Mouse (Mus musculus) olfactory bulb, adult 2 months (tissue): ENCODE results near the gene Plcb1. TPM values are rescaled to one million over a fixed set of nuclear protein-coding genes. Genes with fewer than 3 reads are reported as not detected.

Experiments
- H3K27ac ChIP-seq: fragments of 200-500 bp; 2 replicates; pipeline ENCODE4 v1.5.1; 2012; ENCODE audit warnings: low read depth, low read length; ENCODE audit not compliant: insufficient read depth
- H3K4me1 ChIP-seq: fragments of 200-500 bp; 2 replicates; pipeline ENCODE4 v1.6.1; 2012; ENCODE audit warnings: low read length; ENCODE audit not compliant: control insufficient read depth, insufficient read depth
- H3K4me3 ChIP-seq: fragments of 200-500 bp; 2 replicates; pipeline ENCODE4 v1.5.1; 2012; ENCODE audit warnings: mild to moderate bottlenecking, low read depth, low read length, moderate library complexity; ENCODE audit not compliant: insufficient read depth
- CTCF ChIP-seq: fragments of 200-500 bp; IDR thresholded peaks from 2 replicates; pipeline ENCODE4 v1.5.1; 2012; ENCODE audit warnings: low read depth, mild to moderate bottlenecking, low read length, moderate library complexity; ENCODE audit not compliant: insufficient read depth
- POLR2A ChIP-seq: fragments of 200-500 bp; IDR thresholded peaks from 2 replicates; pipeline ENCODE4 v1.6.1; 2012; ENCODE audit warnings: mild to moderate bottlenecking, low read depth, low read length, moderate library complexity; ENCODE audit not compliant: insufficient read depth
- WGBS: fragments of 180-500 bp; shearing (Covaris S2); methylation state at CpG from one replicate; pipeline ENCODE4 v1.1.7; 2018; 5-methylcytosine and 5-hydroxymethylcytosine counted together
- polyA plus RNA-seq: library from polyadenylated mRNA; stranded (reverse); fragments of >200 nt; gene quantifications from 2 replicates; pipeline ENCODE4 v1.2.4, GENCODE M21; 2012; ENCODE audit warnings: low replicate concordance; ENCODE audit not compliant: missing spikeins, insufficient read depth, insufficient read length

Gene Plcb1
- polyA plus RNA-seq, 1 experiment, result 72.1 TPM

GRCm38 (mm10) chr2:135305186-135305585 lies 519.3 kb downstream of the Plcb1 start:
- TF ChIP-seq POLR2A (no peak), CTCF (no peak)
- no peaks in the 10 kb centered on the region for H3K4me1 ChIP-seq
- H3K4me3 ChIP-seq, result no peak overlapping the region
- H3K27ac ChIP-seq, result no peak overlapping the region
- WGBS, result 80% methylated on average over 3 of the region's 3 CpGs

- TF ChIP-seq CTCF (no peak), POLR2A (no peak)
- 51% methylated on average over 7 of the region's 7 CpGs for WGBS
- Histone ChIP-seq H3K4me3 (no peak overlapping the region), H3K4me1 (no peaks in the 10 kb centered on the region), H3K27ac (no peak overlapping the region)
Measured at GRCm38 (mm10) chr2:135305736-135306471, 520.0 kb downstream of the Plcb1 start.

- no peak overlapping the region for H3K27ac ChIP-seq
- 28% methylated on average over 2 of the region's 2 CpGs for WGBS
Measured at GRCm38 (mm10) chr2:135306472-135306771, 520.6 kb downstream of the Plcb1 start.

GRCm38 (mm10) chr2:135307787-135308186 lies 521.9 kb downstream of the Plcb1 start:
- no peaks in the 10 kb centered on the region for H3K4me1 ChIP-seq
- 88% methylated on average over 4 of the region's 4 CpGs for WGBS
- no peak overlapping the region for H3K27ac ChIP-seq
- TF ChIP-seq POLR2A (no peak), CTCF (no peak)
- no peak overlapping the region for H3K4me3 ChIP-seq

More at GRCm38 (mm10) chr2:135306472-135306771, 520.6 kb downstream of the Plcb1 start:
- no peaks in the 10 kb centered on the region for H3K4me1 ChIP-seq
- TF ChIP-seq CTCF, result no peak
- TF ChIP-seq POLR2A, result no peak
- H3K4me3 ChIP-seq, result no peak overlapping the region

- H3K27ac ChIP-seq, result no peak overlapping the region
- no peak overlapping the region for H3K4me3 ChIP-seq
- H3K4me1 ChIP-seq, result no peaks in the 10 kb centered on the region
- TF ChIP-seq POLR2A (no peak), CTCF (no peak)
- 88% methylated on average over 3 of the region's 3 CpGs for WGBS
Measured at GRCm38 (mm10) chr2:135315980-135316379, 530.1 kb downstream of the Plcb1 start.

- 84% methylated on average over 1 of the region's 1 CpGs for WGBS
- Histone ChIP-seq H3K4me3 (no peak overlapping the region), H3K27ac (no peak overlapping the region), H3K4me1 (no peaks in the 10 kb centered on the region)
- no peak for TF ChIP-seq POLR2A
- TF ChIP-seq CTCF, result no peak
Measured at GRCm38 (mm10) chr2:135318136-135318535, 532.3 kb downstream of the Plcb1 start.

DNA sequence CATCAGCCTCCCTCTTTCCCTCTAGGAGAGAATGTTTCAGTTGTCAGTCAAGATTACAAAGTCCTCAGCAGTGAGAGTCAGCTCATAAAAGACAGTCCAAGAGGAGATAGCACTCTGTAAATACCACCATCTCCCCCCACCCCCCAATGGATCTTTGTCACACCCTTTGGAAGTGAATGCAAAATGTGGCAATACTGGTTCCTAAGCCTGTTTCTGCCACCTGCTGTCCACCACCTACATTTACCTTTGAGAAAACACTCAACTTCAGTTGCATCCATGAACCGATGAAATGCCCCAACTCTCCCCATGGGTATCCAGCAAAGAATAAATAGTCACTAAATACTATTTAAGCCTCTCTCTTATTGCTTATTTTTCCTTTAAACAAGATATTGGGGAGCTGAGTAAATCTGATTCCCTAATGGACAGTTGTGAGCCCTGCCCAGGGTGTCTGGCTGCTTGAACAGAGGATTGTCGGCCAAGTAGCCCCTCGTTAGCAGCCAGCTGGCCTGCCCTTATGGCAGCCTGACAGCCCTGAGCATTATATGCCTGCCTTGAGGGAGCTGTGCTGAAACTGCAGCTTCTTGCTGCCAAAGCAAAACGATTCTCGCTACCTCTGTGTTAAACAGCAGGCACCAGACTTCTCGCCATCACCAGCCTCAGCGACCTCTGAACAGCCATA lies 537.5 kb downstream of the Plcb1 start:
- Histone ChIP-seq H3K4me1 (peaks cover 4% of the 10 kb centered on the region; the same call in 1 of the 2 replicates), H3K27ac (no peak overlapping the region), H3K4me3 (peak overlapping the region; percentile 9; the same call in 1 of the 2 replicates)
- WGBS, result 43% methylated on average over 7 of the region's 7 CpGs
- no peak for TF ChIP-seq CTCF
- TF ChIP-seq POLR2A, result no peak

DNA sequence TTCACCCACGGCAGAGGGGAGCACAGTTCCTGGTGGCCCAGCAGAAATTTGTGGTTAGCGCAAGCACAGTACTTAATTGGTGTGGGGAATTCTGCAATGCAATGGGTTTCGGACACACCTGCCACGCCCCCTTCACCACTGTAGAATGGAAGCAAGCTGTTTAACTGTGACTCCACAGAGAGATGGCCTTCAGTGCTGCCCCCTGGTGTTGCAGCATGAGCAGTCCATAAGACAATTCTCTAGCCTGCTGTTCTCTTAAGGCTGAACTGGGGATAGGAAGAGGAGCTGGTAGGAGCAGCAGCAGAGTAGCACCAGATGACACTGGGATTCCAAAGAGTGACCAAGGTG lies 538.1 kb downstream of the Plcb1 start:
- Histone ChIP-seq H3K4me3 (peak overlapping the region; percentile 9; the same call in 1 of the 2 replicates), H3K4me1 (peaks cover 4% of the 10 kb centered on the region; the same call in 1 of the 2 replicates), H3K27ac (no peak overlapping the region)
- TF ChIP-seq POLR2A, result no peak
- peak; percentile 32; the same call in 1 of the 2 replicates for TF ChIP-seq CTCF
- WGBS, result 9% methylated on average over 4 of the region's 4 CpGs

DNA sequence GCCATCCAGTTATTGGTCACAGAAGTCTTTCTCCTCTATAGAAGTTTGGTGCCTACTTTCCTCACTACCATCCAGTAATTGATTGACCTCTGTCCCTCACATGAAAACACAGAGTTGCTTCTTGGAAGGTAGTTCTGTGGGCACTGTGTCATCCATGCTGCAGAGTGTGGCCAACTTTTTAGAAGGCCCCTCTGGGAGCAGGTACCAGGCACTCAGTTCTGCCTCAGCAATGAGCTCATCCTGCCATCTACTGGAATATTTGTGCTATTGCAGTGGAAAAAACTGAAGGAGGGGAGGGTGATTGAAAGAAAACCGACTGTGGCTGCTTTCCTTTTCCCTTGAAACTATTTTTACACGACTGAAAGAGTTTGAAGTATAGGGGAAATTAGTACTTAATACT lies 542.9 kb downstream of the Plcb1 start:
- 1% methylated on average over 2 of the region's 2 CpGs for WGBS
- Histone ChIP-seq H3K27ac (no peak overlapping the region), H3K4me3 (no peak overlapping the region), H3K4me1 (peaks cover 1% of the 10 kb centered on the region; the same call in 1 of the 2 replicates)
- no peak for TF ChIP-seq POLR2A
- peak; percentile 48; the same call in 1 of the 2 replicates for TF ChIP-seq CTCF
